Mouse (Mus musculus) limb, embryonic 11.5 days (tissue): ENCODE data around the gene Arap1. TPM values are rescaled to one million over a fixed set of nuclear protein-coding genes. Genes with fewer than 3 reads are reported as not detected.

Source experiments
- ATAC-seq: fragments of 200-750 bp; cut with Nextera tagmentation; 2 replicates; pipeline ENCODE4 v1.8.0; 2017; ENCODE audit warnings: low read depth; ENCODE audit not compliant: insufficient number of reproducible peaks, low FRiP score, low TSS enrichment
- DNase-seq: peaks from one replicate; pipeline ENCODE4 v3.0.0-alpha.2; 2015; ENCODE audit warnings: low spot score
- H3K27ac ChIP-seq: fragments of 300-500 bp; sonication (generic); replicated peaks from 2 replicates; pipeline ENCODE4 v1.5.1; 2014; ENCODE audit warnings: low read depth, mild to moderate bottlenecking, low read length
- H3K27me3 ChIP-seq: fragments of 300-500 bp; sonication (generic); 2 replicates; pipeline ENCODE4 v1.6.1; 2014; ENCODE audit warnings: mild to moderate bottlenecking, low read length, mixed read lengths; ENCODE audit not compliant: control insufficient read depth, insufficient read depth
- H3K36me3 ChIP-seq: fragments of 300-500 bp; sonication (generic); 2 replicates; pipeline ENCODE4 v1.6.1; 2014; ENCODE audit warnings: mild to moderate bottlenecking, low read length, moderate library complexity, mixed read lengths; ENCODE audit not compliant: control insufficient read depth, insufficient read depth
- H3K4me1 ChIP-seq: fragments of 300-500 bp; sonication (generic); 2 replicates; pipeline ENCODE4 v1.6.1; 2014; ENCODE audit warnings: low read length, mixed read lengths; ENCODE audit not compliant: control insufficient read depth, insufficient read depth
- H3K4me2 ChIP-seq: fragments of 300-500 bp; sonication (generic); 2 replicates; pipeline ENCODE4 v1.6.1; 2014; ENCODE audit warnings: low read depth, mild to moderate bottlenecking, moderate library complexity; ENCODE audit not compliant: severe bottlenecking
- H3K4me3 ChIP-seq: fragments of 300-500 bp; sonication (generic); 2 replicates; pipeline ENCODE4 v1.5.1; 2014; ENCODE audit warnings: low read depth, low read length
- H3K9ac ChIP-seq: fragments of 300-500 bp; sonication (generic); 2 replicates; pipeline ENCODE4 v1.6.1; 2014; ENCODE audit warnings: mild to moderate bottlenecking, low read length
- H3K9me3 ChIP-seq: fragments of 300-500 bp; sonication (generic); 2 replicates; pipeline ENCODE4 v1.6.1; 2016; ENCODE audit warnings: low read length; ENCODE audit not compliant: control insufficient read depth
- WGBS: fragments of 180-500 bp; shearing (Covaris S2); extraction: QIAGEN DNeasy Blood & Tissue Kit; methylation state at CpG from one replicate; pipeline ENCODE4 v1.1.7; 2014; 5-methylcytosine and 5-hydroxymethylcytosine counted together
- polyA plus RNA-seq: library from polyadenylated mRNA; unstranded; fragments of >200 nt; fragmentation: Nextera tagmentation; extraction: Ambion mirVana; gene quantifications from 2 replicates; pipeline ENCODE4 v1.2.1, GENCODE M21; 2014

The Arap1 gene
- polyA plus RNA-seq, 1 experiment from 2014 or later = 14.3 TPM

DNA sequence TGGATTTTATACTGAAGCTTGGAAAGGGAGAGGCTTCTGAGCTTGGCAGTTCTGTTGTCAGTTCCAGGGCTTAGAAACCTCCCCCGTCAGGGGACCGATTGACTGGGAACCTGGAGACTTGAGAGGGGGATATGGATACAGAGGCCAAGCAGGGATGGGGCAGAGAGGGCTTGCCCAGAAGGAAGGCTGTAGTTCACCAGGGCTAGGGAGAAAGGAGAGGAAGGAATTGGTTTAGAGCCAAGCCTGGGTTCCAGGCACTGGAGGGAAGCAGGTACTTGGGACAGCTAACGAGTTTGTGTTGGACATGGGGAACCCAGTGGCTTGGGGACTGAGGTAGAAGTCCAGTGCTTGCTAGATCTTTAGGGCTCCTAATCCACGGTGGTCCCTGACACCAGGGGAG lies 18.3 kb upstream of the Arap1 start:
- H3K9ac ChIP-seq = no peak overlapping the region
- no peaks in the 10 kb centered on the region for H3K4me1 ChIP-seq
- H3K27me3 ChIP-seq = no peaks in the 10 kb centered on the region
- WGBS = 79% methylated on average over 4 of the region's 4 CpGs
- no peak overlapping the region for H3K4me3 ChIP-seq
- no peak overlapping the region for H3K4me2 ChIP-seq
- no peak overlapping the region for H3K27ac ChIP-seq
- DNase-seq (no peak), ATAC-seq (no peak)
- H3K36me3 ChIP-seq = no peaks in the 10 kb centered on the region
- no peaks in the 10 kb centered on the region for H3K9me3 ChIP-seq

DNA sequence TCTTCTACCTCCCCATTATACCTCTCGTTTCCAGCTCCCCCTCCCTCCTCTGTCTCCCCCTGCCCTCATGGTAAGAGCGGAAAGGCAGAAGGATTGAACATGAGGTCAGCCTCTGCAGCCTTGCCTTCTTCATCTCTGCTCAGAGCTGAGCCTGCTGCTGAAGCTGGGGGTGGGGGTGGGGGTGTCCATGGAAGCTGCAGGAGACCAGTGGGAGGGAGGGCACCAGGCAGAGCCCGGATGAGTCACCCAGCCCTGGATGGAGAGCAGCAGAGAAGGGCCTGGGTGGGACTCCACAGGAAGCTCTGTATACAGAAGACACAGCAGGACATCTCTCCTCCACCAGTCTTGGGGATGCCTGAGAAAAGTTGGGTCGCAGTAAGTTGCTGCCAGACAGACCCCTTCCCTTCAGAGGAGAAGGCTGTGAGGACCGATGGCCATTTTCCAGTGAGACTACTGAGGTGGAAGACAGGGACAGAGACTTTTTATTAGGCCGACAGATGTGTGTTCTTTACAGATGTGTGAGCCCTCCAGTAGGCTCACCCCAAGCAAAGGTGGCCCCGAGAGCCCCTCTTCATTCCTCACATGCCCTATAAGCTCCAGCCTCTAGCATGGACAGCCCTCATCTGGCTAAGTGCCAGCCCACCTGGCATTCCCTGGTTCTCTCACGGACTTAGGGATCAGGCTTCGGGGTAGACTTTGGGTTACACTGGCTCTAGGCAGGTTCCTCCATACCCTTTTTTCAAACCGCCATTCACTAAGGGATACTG lies 17.6 kb upstream of the Arap1 start:
- ATAC-seq (no peak), DNase-seq (no peak)
- Histone ChIP-seq H3K27ac (no peak overlapping the region), H3K4me3 (no peak overlapping the region), H3K9me3 (no peaks in the 10 kb centered on the region), H3K27me3 (no peaks in the 10 kb centered on the region), H3K36me3 (no peaks in the 10 kb centered on the region), H3K4me1 (no peaks in the 10 kb centered on the region), H3K9ac (no peak overlapping the region), H3K4me2 (no peak overlapping the region)
- WGBS = 75% methylated on average over 10 of the region's 10 CpGs

GRCm38 (mm10) chr7:101330841-101331173 lies 17.1 kb upstream of the Arap1 start:
- Histone ChIP-seq H3K9me3 (no peaks in the 10 kb centered on the region), H3K27me3 (no peaks in the 10 kb centered on the region), H3K4me2 (no peak overlapping the region), H3K36me3 (no peaks in the 10 kb centered on the region), H3K4me1 (no peaks in the 10 kb centered on the region), H3K27ac (no peak overlapping the region), H3K9ac (no peak overlapping the region), H3K4me3 (no peak overlapping the region)
- 78% methylated on average over 4 of the region's 4 CpGs for WGBS
- DNase-seq (no peak), ATAC-seq (no peak)

DNA sequence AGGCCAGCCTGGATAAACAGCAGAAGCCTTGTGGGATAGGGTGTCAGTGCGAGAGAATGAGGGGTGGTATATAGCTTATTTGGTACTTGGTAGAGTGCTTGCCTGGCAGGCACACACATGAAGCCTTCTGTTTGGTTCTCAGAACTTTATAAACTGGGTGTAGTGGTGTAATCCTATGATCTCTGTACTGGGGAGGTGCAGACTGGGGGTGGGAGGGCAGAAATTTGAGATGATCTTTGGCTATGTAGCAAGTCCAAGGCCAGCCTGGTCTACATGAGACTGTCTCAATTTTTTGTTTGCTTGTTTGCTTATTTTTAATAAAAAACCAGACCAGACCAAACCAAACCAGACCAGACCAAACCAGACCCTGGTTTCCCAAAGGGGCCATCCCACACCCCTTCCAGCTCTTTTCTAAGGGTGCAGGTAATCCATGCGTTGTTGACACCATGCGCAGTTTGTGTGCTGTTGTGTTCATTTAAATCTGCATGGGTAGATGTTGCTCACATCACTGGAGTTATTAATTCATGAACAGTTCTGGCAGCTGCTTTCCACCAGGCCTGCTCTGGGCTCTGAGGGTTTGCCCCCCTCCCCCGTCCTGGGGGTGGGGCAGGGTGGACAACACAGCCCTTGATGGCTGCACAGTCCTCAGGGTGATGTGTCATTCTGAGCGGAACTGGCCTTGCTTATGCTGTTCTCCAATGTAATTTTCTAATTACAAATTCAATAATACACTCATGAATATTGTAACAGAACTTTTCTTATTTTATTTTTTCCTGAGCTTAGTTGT lies 15.6 kb upstream of the Arap1 start:
- no peak for ATAC-seq
- 85% methylated on average over 5 of the region's 5 CpGs for WGBS

DNA sequence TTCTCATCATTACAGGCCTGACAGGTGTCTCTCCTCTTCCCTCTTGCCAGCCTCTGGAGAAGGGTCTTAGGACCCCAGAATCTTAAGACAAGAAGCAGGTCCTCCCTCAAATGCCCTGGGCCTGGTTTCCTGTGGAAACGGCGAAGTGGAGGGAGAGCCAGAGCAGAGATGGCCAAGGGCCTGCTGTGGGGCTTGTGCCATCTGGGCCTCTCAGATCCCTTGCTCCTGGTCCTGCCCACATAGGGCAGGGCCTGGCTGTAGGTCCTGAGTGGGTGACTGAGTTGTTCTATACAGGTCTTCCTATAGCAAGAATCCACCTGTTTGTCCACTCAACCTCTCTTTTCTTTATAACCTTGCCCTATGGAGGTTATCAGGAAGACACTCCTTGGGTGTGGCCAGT lies 12.6 kb upstream of the Arap1 start:
- no peaks in the 10 kb centered on the region for H3K36me3 ChIP-seq
- 100% methylated on average over 2 of the region's 2 CpGs for WGBS
- no peaks in the 10 kb centered on the region for H3K27me3 ChIP-seq
- H3K4me1 ChIP-seq = no peaks in the 10 kb centered on the region
- ATAC-seq = no peak
- H3K9ac ChIP-seq = no peak overlapping the region
- H3K9me3 ChIP-seq = no peaks in the 10 kb centered on the region
- H3K27ac ChIP-seq = no peak overlapping the region
- H3K4me2 ChIP-seq = no peak overlapping the region
- DNase-seq = no peak
- H3K4me3 ChIP-seq = no peak overlapping the region

More for the DNA sequence above, 15.6 kb upstream of the Arap1 start:
- H3K27ac ChIP-seq = no peak overlapping the region
- H3K4me1 ChIP-seq = no peaks in the 10 kb centered on the region
- no peak overlapping the region for H3K4me3 ChIP-seq
- H3K9ac ChIP-seq = no peak overlapping the region
- no peaks in the 10 kb centered on the region for H3K36me3 ChIP-seq
- H3K4me2 ChIP-seq = no peak overlapping the region
- no peak for DNase-seq
- no peaks in the 10 kb centered on the region for H3K27me3 ChIP-seq
- no peaks in the 10 kb centered on the region for H3K9me3 ChIP-seq

DNA sequence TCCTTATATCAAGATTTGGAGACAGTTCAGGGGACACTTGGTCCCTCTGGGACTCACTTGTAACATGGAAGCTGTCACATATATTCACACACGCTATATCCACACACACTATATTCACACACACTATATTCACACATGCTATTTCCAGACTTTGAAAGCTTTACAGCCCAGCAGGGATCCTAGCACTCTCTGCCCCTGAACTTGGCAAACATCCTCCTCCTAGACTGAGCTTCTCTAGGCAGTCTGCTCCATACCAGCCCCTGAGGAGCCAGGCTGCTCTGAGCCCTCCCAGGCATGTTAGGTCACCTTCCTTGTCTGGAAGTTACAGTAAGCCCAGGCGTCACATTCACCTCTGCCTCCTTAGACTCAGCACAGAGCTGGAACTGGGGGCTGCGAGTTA lies 11.2 kb upstream of the Arap1 start:
- no peak for DNase-seq
- Histone ChIP-seq H3K9ac (no peak overlapping the region), H3K27me3 (no peaks in the 10 kb centered on the region)

GRCm38 (mm10) chr7:101337401-101337800 lies 10.5 kb upstream of the Arap1 start:
- Histone ChIP-seq H3K27me3 (no peaks in the 10 kb centered on the region), H3K4me1 (no peaks in the 10 kb centered on the region), H3K36me3 (no peaks in the 10 kb centered on the region), H3K4me2 (no peak overlapping the region), H3K9ac (no peak overlapping the region), H3K4me3 (no peak overlapping the region), H3K9me3 (no peaks in the 10 kb centered on the region), H3K27ac (no peak overlapping the region)
- DNase-seq (no peak), ATAC-seq (no peak)
- 77% methylated on average over 3 of the region's 3 CpGs for WGBS

More for the DNA sequence above, 11.2 kb upstream of the Arap1 start:
- no peak for ATAC-seq
- Histone ChIP-seq H3K36me3 (no peaks in the 10 kb centered on the region), H3K9me3 (no peaks in the 10 kb centered on the region), H3K27ac (no peak overlapping the region), H3K4me2 (no peak overlapping the region), H3K4me1 (no peaks in the 10 kb centered on the region), H3K4me3 (no peak overlapping the region)
- 81% methylated on average over 3 of the region's 3 CpGs for WGBS

DNA sequence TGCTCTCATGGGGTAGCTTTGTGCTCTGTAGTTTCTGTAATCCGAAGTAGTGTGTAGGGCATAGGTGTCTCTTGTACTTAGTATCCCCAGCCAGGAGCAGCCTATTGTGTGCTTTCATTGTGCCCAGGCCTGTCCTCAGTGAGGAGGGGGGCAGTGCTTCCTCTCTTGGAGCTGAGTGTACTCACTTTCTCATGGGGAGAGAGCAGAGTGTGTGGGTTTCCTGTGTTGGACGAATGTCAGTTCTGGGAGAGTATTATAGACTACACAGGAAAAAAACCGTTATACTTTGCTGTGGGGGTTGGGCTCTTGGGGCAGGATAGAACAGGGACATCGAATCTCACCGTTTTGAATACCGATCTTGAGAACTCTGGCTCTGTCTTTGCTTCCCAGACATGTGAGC lies 6.5 kb upstream of the Arap1 start:
- Histone ChIP-seq H3K36me3 (no peaks in the 10 kb centered on the region), H3K4me2 (no peak overlapping the region), H3K27ac (no peak overlapping the region), H3K9ac (no peak overlapping the region), H3K4me3 (no peak overlapping the region), H3K27me3 (0 out of 2 replicates have a peak, but pooled peaks cover 2% of the 10 kb centered on the region), H3K9me3 (no peaks in the 10 kb centered on the region), H3K4me1 (no peaks in the 10 kb centered on the region)
- DNase-seq = no peak
- ATAC-seq = no peak
- 74% methylated on average over 6 of the region's 6 CpGs for WGBS
